Mouse (Mus musculus) megakaryocyte, embryonic 14.5 days (primary cell): ENCODE data around the gene Fth1. TPM values are rescaled to one million over a fixed set of nuclear protein-coding genes. Genes with fewer than 3 reads are reported as not detected.

Source experiments
- H3K27me3 ChIP-seq: replicated peaks from 2 replicates; pipeline ENCODE3; 2012; ENCODE audit warnings: inconsistent platforms
- H3K36me3 ChIP-seq: replicated peaks from 2 replicates; pipeline ENCODE3; 2012; ENCODE audit warnings: low read length, inconsistent platforms, mixed read lengths
- H3K4me1 ChIP-seq: 2 replicates; pipeline ENCODE4 v1.6.1; 2012; ENCODE audit warnings: inconsistent platforms
- H3K4me3 ChIP-seq: replicated peaks from 2 replicates; pipeline ENCODE3; 2012; ENCODE audit warnings: moderate library complexity, mild to moderate bottlenecking, inconsistent platforms
- H3K9me3 ChIP-seq: 2 replicates; pipeline ENCODE4 v1.6.1; 2012; ENCODE audit warnings: inconsistent platforms
- FLI1 ChIP-seq: IDR thresholded peaks from 2 replicates; pipeline ENCODE4 v1.6.1; 2012; ENCODE audit warnings: low read length, inconsistent platforms, mixed read lengths
- GATA1 ChIP-seq: IDR thresholded peaks from 3 replicates; pipeline ENCODE4 v1.6.1; 2012; ENCODE audit warnings: mixed read lengths, low read length, inconsistent platforms, borderline replicate concordance
- polyA plus RNA-seq: library from polyadenylated mRNA; stranded (reverse); fragments of >175 nt; gene quantifications from 2 replicates; pipeline ENCODE4 v1.2.3, GENCODE M21; 2012; ENCODE audit warnings: low replicate concordance; ENCODE audit not compliant: insufficient read depth

The Fth1 gene
- polyA plus RNA-seq, 1 experiment, result 23,567 TPM

DNA sequence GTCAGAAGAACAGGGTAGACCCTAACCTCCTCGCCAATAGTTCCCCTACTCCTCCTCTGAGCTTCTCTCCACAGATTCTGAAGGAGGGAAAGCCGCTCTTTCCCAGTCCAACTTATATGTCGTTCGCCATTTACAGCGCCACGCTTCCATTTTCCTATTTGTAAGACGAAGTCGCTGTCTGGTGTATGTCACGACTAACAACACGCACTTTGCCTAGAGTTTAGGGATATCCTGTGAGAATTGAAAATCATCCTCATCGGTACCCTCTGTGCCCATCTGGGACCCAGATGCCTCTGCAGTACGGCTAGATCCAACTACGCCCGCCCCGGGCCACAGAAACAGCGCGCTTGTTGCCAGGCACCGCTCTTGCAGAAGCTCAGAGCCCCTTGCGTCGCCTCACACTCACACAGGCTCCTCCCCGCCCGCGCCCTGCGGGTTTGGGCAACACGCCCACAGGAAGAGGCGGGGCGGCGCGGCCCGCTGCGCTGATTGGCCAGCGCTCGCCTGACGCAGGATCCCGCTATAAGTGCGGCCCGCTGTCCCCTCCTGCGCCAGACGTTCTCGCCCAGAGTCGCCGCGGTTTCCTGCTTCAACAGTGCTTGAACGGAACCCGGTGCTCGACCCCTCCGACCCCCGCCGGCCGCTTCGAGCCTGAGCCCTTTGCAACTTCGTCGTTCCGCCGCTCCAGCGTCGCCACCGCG, 1.9 kb downstream of the Fth1 start:
- H3K27me3 ChIP-seq, result no peaks in the 10 kb centered on the region
- peak overlapping the region; percentile 100 for H3K4me3 ChIP-seq
- peaks cover 33% of the 10 kb centered on the region for H3K36me3 ChIP-seq
- H3K4me1 ChIP-seq, result peaks cover 83% of the 10 kb centered on the region
- no peaks in the 10 kb centered on the region for H3K9me3 ChIP-seq
- TF ChIP-seq FLI1 (no peak), GATA1 (no peak)

DNA sequence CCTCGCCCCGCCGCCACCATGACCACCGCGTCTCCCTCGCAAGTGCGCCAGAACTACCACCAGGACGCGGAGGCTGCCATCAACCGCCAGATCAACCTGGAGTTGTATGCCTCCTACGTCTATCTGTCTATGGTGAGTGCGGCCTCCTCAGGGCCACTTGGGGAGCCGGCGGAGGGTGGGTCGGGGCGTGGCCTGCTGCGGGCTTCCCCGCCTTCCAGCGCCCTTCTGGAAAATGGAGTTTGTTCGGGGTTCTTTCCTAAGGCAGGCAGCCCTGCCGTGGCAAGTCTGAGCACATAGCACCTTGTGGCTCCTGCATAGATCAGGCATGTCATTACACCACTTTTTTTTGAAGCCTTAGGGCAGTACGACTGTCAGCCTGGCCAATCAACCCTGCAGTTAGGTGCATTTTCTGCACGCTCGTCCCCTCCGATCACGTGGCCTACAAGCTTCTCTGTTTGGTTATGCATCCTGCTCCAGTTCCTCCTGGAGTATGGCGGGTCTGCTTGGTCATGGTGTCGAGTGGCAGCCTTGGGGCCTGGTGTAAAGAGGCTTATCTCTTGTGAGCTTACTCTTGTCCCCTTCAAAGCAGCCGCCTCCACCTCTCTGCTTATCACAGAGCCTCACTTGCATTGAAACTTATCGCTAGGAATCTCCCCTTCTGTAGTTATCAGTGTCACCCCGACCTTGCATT, 2.6 kb downstream of the Fth1 start:
- Histone ChIP-seq H3K9me3 (no peaks in the 10 kb centered on the region), H3K4me1 (peaks cover 86% of the 10 kb centered on the region), H3K4me3 (peak overlapping the region; percentile 100), H3K36me3 (peaks cover 33% of the 10 kb centered on the region), H3K27me3 (no peaks in the 10 kb centered on the region)
- TF ChIP-seq FLI1 (no peak), GATA1 (no peak; the same call in 2 of the 3 replicates)

DNA sequence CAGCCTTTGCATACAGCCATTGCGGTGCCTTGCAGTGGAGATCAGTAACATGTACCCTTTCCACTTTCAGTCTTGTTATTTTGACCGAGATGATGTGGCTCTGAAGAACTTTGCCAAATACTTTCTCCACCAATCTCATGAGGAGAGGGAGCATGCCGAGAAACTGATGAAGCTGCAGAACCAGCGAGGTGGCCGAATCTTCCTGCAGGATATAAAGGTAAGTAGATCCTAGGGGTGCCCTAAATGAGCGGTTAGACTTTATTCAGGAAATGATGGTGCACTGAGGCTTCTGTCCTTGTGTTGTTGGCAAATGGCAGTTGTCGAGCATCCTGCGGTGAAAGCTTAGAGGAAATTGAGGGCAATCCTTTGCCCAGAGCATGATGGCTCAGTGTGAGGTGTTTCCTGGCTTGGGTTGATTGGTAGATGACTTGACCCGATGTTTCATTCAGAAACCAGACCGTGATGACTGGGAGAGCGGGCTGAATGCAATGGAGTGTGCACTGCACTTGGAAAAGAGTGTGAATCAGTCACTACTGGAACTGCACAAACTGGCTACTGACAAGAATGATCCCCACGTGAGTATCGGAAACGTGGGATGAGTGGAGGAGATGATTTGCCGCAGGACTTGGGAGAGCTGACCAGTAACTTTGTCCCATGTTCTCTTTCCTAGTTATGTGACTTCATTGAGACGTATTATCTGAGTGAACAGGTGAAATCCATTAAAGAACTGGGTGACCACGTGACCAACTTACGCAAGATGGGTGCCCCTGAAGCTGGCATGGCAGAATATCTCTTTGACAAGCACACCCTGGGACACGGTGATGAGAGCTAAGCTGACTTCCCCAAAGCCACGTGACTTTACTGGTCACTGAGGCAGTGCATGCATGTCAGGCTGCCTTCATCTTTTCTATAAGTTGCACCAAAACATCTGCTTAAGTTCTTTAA, 4.0 kb downstream of the Fth1 start:
- Histone ChIP-seq H3K27me3 (peaks cover 3% of the 10 kb centered on the region), H3K4me3 (peak overlapping the region; percentile 100), H3K9me3 (no peaks in the 10 kb centered on the region), H3K36me3 (peaks cover 33% of the 10 kb centered on the region), H3K4me1 (peaks cover 85% of the 10 kb centered on the region)
- TF ChIP-seq GATA1 (no peak), FLI1 (no peak)

DNA sequence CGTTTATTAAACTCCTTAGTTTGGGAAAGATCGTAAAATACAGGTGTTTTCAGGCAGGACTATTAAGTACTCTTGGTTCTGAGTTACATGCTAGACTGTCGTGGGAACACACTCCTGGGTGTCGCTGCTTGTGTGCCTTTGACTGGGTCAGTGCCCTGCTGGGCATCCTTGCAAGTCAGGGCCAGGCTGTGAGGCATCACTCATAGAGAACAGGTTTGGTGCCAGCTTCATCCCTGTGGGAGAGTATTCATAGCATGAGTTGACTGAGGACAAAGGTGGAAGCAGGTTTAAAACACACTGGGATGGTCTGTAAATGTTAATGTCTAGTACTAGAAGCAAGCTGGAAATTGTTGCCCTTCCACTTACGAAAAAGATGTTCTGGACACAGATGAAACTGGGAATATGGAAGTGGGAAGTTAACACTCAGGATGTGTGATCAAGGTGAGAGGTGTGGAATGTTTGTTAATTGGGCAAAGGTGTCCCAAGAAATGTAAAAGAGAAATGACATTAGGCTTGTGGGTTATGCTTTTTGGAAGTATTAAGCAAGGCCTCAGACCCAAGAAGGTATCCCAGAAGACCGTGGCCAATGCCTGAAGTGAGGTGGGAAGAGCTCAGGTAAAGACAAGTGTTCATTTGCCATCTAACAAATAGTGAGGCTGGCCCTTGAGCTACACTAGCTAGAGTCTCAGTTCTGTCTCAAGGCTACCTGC, 4.9 kb downstream of the Fth1 start:
- Histone ChIP-seq H3K4me3 (peak overlapping the region; percentile 77), H3K36me3 (peaks cover 33% of the 10 kb centered on the region)

DNA sequence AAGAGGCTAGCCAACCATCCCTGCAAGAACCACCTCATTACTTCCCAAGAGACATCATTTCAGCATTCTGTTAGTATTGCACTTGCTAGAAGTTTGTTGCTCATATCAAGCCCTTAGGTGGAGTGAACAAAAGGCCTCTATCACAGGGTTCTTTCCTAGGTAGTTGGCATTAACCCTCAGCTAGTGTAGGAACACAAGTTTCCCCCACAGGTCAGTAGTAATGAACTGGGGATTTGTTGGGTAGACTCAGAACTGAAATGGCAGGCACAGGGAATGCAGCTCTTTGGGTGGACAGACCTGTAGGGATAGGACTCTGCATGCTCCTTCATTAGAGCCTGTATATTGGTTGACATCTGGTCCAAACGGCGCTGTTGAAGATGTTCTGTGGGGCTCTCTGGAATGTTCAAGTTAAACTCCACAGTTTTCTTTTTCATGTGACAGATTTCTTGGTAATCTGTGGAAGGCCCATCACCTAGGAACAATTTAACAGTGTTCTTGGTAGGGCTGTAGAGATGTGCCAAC, 5.6 kb downstream of the Fth1 start:
- H3K4me3 ChIP-seq, result peak overlapping the region; percentile 77
- peaks cover 82% of the 10 kb centered on the region for H3K4me1 ChIP-seq
- peaks cover 33% of the 10 kb centered on the region for H3K36me3 ChIP-seq
- TF ChIP-seq FLI1 (no peak), GATA1 (no peak)
- no peaks in the 10 kb centered on the region for H3K9me3 ChIP-seq
- H3K27me3 ChIP-seq, result peaks cover 4% of the 10 kb centered on the region

More for the DNA sequence above, 4.9 kb downstream of the Fth1 start:
- Histone ChIP-seq H3K27me3 (peaks cover 3% of the 10 kb centered on the region), H3K4me1 (peaks cover 85% of the 10 kb centered on the region), H3K9me3 (no peaks in the 10 kb centered on the region)
- TF ChIP-seq FLI1, result no peak
- TF ChIP-seq GATA1, result no peak

DNA sequence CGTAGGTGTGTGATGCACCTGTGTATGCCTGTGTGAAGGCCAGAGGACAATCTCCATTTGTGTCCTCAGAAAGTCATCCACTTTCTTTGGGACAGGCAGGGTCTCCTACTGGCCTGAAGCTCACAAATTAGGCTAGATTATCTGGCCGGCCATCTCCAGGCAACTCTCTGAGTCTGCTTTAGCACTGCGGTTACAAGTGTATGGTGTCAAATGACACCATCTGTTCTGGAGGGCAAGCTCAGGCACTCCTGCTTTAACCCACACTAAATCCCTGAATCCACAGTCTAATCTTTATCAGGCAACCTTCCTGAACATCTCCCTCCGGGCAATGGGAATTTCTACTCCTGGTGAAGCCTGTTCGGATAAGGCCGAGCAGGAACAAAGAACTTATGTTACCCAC, 6.8 kb downstream of the Fth1 start:
- Histone ChIP-seq H3K4me1 (peaks cover 79% of the 10 kb centered on the region), H3K36me3 (peaks cover 33% of the 10 kb centered on the region), H3K27me3 (peaks cover 4% of the 10 kb centered on the region), H3K4me3 (peak overlapping the region; percentile 23), H3K9me3 (no peaks in the 10 kb centered on the region)
- no peak for TF ChIP-seq FLI1
- TF ChIP-seq GATA1, result no peak

DNA sequence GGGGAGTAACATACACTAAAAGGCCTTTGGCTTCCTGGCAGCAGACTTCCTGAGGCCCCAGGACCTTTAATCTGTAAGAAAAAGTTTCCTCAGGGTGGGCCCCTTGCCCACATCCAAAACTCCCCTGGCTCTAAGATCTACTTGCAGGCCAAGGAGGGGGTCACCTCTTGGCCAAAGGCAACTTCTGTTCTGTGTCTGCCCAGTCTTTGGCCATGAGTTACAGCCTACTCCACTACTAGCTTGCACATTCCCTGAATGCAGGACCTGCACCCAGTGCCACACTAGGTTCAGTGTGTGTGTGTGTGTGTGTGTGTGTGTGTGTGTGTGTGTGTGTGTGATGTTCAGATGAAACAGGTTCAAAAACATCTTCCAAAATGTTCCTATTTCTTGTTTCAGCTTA, 7.2 kb downstream of the Fth1 start:
- TF ChIP-seq GATA1, result no peak
- TF ChIP-seq FLI1, result no peak
- no peak overlapping the region for H3K4me3 ChIP-seq
- peaks cover 33% of the 10 kb centered on the region for H3K36me3 ChIP-seq
- peaks cover 79% of the 10 kb centered on the region for H3K4me1 ChIP-seq
- H3K9me3 ChIP-seq, result no peaks in the 10 kb centered on the region
- H3K27me3 ChIP-seq, result peaks cover 8% of the 10 kb centered on the region

DNA sequence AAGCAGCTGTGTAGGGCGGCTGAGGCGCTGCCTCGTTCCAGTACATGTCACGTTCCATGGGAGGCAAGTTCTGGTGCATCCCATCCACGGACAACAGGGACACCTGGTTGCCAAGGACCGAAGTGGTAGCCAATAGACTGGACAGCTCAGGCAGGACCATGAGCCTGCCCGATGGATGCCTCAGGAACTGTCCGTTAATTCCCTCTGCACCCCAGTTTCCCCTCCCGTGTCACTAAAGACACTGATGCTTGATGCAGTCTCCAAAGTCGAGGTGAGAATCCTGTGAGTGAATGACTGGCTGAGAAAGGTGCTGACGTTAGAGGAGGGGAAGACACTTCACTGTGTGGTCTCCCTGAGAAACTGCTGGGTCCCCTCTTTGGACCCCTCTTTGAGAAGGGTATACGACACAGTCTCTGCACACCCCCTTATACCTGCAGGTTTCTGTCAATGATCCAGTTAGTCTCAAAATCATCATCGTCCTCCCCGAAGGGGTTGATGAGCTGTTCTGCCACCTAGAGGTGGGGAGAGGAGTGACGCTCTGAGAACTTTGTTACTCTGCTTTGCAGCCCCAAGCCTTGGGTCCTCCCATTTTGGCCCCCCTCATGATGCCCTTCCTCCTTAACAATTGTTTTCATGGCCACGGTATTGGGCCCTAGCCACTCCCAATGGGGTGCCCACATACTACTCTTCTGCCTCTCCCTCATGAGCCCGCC, 8.9 kb downstream of the Fth1 start:
- H3K27me3 ChIP-seq, result peaks cover 14% of the 10 kb centered on the region
- no peak for TF ChIP-seq FLI1
- TF ChIP-seq GATA1, result no peak
- H3K4me3 ChIP-seq, result peak overlapping the region; percentile 53
- peaks cover 82% of the 10 kb centered on the region for H3K4me1 ChIP-seq
- no peaks in the 10 kb centered on the region for H3K9me3 ChIP-seq
- H3K36me3 ChIP-seq, result peaks cover 20% of the 10 kb centered on the region
